Mouse (Mus musculus): ENCODE data around the gene Ccr1.
"Not testable (repeated sequence)": the region's sequence is repeated elsewhere in the genome, so short reads cannot be mapped to it uniquely, and the experiment has no call there.

GRCm38 (mm10) chr9:123926041-123926440 is 42.5 kb downstream of the Ccr1 start:
- not testable (repeated sequence) for TF ChIP-seq TAL1, GATA1 (IDR thresholded peaks at IDR 0.05; ENCODE audit: low read length)
